Mouse (Mus musculus) thymus, postnatal 25 days (tissue): ENCODE results near the gene Gpr135.

Experiments
- DNase-seq: peaks from one replicate; pipeline ENCODE4 v3.0.0; 2022

Gene Gpr135

GRCm38 (mm10) chr12:72070327-72071269, at the start of gene Gpr135:
Gpr135 (minus strand) TSS chr12:72071125.
- peak; percentile 72 for DNase-seq

DNA sequence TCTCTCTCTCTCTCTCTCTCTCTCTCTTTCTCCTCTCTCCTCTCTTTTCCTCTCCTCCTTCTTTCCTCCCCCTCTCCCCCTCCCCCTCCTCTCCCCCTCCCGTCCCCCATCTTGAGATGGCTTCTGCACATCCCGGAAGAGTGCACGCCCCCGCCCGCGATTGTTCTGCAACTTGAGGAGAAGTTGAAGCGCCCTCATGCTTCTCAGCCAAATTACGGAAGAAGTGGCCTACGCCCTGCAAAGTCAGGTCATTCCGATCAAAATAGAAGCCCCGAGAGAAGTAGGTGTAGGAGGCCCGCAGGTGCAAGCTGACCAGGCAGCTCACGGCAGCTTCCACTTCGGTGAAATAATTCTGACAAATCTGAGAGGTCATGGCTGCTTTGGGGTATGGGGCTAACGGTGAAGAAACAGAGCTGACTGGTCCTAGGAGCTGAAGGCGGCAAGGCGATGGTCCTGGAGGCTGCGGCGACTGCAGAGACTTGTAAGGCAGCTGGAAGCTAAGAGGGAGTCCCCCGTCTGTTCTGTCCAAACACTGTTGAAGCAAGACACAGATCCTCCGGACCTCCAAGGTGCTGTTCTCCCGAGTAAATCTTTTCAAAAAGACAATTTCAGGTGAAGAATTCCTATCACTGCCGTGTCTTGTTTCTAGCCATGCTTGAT, 44.9 kb upstream of the Gpr135 start:
- DNase-seq: no peak

DNA sequence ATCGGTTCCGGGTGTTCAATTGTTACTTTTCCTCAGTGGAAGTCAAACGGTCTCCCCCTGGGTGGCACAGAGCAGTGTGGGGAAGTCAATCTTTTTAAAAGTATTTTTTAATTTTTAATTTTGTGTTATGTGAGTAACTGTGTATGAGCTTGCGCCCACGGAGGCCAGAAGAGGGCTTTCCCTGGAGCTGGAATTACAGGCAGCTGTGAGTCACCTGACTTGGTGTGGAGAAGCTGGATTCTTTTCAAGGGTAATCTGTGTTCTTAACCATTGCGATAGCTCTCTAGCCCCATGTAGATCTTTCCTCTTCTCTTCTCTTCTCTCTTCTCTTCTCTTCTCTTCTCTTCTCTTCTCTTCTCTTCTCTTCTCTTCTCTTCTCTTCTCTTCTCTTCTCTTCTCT, 44.2 kb upstream of the Gpr135 start:
- DNase-seq: no peak

DNA sequence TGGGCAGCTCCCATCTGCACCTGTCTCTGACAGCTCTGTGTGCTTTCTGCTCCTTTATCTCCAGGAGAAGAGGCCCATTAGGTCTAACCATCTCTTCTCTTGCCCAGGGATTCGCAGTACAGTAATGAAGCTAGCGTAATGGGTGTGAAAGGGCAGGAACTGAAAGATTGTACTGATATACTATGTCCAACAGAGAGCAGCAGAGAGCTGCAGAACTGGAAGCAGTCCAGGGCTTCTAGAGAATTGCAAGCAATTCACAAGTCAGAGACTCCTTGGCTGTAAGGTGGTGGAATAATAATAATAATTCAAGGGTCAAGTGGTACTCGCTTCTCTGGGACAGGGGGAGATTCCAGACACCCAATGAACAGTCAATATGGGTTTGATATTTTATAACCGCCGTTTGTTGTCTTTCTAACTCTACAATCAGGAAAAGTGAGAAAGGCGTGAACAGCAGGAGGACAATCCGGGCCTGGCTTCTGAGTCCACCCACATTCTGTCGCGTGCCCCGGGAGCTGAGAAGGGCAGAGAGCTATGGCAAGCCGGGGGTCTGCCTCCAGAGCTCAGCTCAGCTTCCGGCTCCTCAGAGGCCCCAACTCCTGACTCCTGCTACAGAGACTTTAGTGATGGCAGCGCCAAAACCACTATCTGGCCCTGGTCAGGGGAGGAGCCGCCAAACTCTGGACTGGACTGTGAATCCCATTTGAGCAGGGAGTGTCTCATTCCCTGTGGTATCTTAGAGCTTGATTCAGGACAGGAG, 33.8 kb upstream of the Gpr135 start:
- DNase-seq: peak; percentile 30

GRCm38 (mm10) chr12:72104027-72104426, 33.1 kb upstream of the Gpr135 start:
- DNase-seq: no peak

GRCm38 (mm10) chr12:72102776-72103175, 31.9 kb upstream of the Gpr135 start:
- DNase-seq: no peak

GRCm38 (mm10) chr12:72096966-72097365, 26.0 kb upstream of the Gpr135 start:
- no peak for DNase-seq

- DNase-seq: no peak
These were observed 18.9 kb upstream of the Gpr135 start for GRCm38 (mm10) chr12:72089802-72090201.

GRCm38 (mm10) chr12:72086166-72086825, 15.4 kb upstream of the Gpr135 start:
- DNase-seq: no peak

DNA sequence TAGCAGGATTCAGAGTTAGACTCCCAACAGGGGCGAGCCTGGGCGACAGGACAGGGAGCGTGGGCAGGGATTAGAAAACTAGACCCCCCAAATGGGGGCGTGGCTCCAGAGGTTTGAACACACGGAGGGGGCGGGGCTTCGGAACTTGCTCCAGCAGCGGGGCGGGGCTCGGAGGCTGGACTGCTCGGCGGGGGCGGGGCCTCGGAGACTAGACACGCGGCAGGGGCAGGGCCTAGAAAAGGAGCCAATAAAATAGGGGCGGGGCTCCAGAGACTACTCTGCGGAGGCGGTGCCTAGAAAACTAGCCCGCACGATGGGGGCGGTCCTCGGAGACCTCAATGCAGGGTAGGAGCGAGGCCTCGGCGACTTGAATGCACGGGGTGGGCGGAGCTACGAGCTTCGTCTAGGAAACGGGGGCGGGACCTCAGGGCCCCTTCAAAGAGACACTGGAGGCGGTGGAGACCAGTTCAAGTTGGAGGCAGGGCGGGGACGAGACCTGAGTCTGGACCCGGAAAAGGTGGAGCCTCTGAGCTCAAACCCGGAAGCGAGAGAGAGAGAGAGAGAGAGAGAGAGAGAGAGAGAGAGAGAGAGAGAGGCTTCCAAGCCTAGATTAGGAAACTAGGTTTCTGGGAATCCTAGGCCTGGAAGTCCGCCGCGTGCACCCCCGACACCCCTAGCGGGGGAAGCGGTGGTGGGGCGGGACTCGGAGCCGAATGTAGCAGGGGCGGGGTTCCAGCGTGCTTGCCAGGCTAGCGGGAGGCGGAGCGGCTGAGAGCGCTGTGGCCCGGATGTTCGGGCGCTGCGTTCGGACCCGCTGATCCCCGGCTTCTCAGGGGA, 14.6 kb upstream of the Gpr135 start, which contains the start of the genes L3hypdh and Jkamp:
Gene L3hypdh (minus strand): TSS at position 111 of the 837 bp plus-strand sequence.
Gene Jkamp (plus strand): TSS at position 261 of the 837 bp plus-strand sequence.
- peak; percentile 97 for DNase-seq

DNA sequence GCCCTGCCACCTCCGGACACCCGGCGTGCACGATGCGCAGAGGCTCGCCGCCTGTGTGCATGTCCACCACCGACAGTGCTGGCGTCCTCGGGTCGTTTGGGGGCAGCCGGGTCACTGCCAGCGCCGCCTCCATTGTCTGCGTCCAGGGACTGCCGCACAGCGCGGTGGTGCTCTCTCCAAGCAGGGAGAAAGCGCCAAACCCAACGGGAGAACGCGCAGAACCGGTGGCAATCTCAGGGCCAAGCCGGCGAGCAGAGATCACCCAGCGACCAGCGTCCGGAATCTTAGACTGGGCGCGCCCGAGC, 14.1 kb upstream of the Gpr135 start:
- DNase-seq: no peak

GRCm38 (mm10) chr12:72084261-72085023, 13.5 kb upstream of the Gpr135 start:
- no peak for DNase-seq

- DNase-seq: no peak
These were observed 12.3 kb upstream of the Gpr135 start for GRCm38 (mm10) chr12:72083265-72083664.

GRCm38 (mm10) chr12:72082370-72082769, 11.4 kb upstream of the Gpr135 start:
- no peak for DNase-seq

- DNase-seq: no peak
These were observed 11.0 kb upstream of the Gpr135 start for GRCm38 (mm10) chr12:72081961-72082360.

GRCm38 (mm10) chr12:72078248-72078647, 7.3 kb upstream of the Gpr135 start:
- DNase-seq: no peak

DNA sequence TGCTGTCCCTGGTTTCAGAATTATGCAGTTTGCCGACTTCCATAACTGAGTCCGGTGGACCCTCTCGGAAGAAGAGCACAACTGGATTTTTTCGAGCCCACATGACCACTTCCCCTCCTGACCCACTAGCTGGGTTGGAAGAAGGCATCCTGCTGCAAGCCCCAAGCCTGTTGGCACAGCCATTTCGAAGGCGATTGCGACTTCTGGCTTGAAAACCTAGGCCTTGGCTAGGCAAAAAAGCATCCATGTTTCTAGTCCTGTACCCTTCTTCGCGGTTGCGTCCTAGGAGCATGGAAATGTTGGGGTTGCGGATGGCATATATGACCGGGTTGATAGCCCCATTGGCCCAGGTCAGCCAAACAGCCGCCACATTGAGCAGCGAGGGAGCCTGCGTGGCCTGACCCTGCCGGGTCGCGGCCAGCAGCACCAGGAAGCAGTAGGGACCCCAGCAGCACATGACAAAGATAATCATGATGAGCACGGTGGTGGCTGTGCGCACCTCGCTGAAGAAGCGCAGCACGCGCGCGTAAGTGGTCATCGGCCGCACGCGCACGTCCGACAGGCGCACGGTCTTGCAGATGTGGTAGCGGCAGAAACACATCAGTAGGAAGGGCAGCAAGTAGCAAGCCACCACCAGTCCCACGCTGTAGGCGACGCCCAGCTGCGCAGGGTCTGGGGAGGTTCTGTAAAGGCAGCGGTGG, 1.1 kb downstream of the Gpr135 start:
- DNase-seq: no peak

DNA sequence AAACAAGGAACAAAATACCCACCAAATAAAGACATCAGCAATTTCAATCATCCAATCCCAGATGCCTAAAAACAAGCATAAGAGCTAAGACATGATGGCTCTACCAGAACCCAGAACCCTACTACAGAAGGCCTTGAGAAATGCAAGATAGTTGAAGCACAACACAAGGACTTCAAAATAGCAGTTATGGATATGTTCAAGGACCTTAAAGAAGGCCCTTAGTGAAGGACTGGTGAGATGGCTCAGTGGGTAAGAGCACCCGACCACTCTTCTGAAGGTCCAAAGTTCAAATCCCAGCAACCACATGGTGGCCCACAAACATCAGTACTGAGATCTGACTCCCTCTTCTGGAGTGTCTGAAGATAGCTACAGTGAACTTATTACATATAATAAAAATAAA, 13.1 kb downstream of the Gpr135 start:
- DNase-seq: no peak

DNA sequence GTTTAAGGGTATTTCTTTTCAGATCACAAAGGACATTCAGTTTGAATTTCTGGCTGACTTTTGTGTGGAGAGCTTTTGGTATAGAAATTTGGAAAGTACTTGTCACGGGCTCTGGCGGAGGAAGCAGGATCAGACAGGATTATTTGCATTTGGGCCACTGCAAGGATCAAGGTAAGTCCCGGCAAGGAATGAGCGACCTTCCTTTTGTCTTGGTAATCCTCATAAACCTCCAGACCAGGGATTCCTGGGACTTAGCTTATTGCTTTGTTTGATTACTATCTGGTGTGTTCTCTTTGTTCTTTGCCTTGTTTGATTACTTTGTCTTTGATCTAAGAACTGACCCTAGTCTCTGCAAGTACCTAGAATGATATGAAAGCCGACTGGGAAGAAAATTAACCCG, 17.1 kb downstream of the Gpr135 start:
- DNase-seq: no peak

DNA sequence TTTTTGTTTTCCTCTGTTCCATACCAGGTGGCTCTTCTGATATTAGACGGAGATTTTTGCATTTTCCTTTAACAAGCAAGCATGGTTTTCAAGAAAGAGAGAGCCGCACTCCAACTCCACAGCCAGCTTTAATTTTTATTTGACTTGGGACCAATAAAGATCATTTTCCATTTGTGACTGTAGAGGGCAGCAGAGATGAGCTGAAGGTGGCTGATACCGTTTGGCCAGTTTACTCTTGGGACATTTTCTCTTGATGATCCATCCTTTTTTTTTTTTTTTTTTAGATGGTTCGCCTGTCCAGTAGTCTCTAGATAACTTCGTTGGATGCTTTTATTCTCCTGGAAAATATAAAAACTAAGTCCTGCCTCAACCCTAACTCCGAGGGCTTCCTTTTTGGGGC, 17.6 kb downstream of the Gpr135 start:
- no peak for DNase-seq
